Mouse (Mus musculus) heart, embryonic 14.5 days (tissue): ENCODE data around the gene Bcl9. TPM values are rescaled to one million over a fixed set of nuclear protein-coding genes. Genes with fewer than 3 reads are reported as not detected.

Source experiments
- ATAC-seq: fragments of 200-750 bp; cut with Nextera tagmentation; 2 replicates; pipeline ENCODE4 v1.8.0; 2017; ENCODE audit warnings: low read depth, moderate TSS enrichment; ENCODE audit not compliant: insufficient number of reproducible peaks, insufficient read depth, low FRiP score
- H3K27ac ChIP-seq, 2 experiments: fragments of 200-500 bp in 1 of 2; fragments of 300-500 bp in 1 of 2; sonication (generic) in 1 of 2; replicated peaks in 1 of 2; 2 replicates each; pipeline ENCODE4 v1.5.1; 2012 to 2014; ENCODE audit warnings: low read depth in 2 of 2, low read length in 2 of 2, control low read depth in 1 of 2, mild to moderate bottlenecking in 1 of 2, mixed read lengths in 1 of 2; ENCODE audit not compliant: control insufficient read depth in 1 of 2, insufficient read depth in 1 of 2
- H3K27me3 ChIP-seq: fragments of 300-500 bp; sonication (generic); 2 replicates; pipeline ENCODE4 v1.6.1; 2014; ENCODE audit warnings: mild to moderate bottlenecking, low read length, control low read depth; ENCODE audit not compliant: control insufficient read depth, insufficient read depth
- H3K36me3 ChIP-seq: fragments of 300-500 bp; sonication (generic); 2 replicates; pipeline ENCODE4 v1.6.1; 2014; ENCODE audit warnings: mild to moderate bottlenecking, control low read depth, low read length, mixed read lengths; ENCODE audit not compliant: control insufficient read depth, insufficient read depth
- H3K4me1 ChIP-seq, 2 experiments: fragments of 200-500 bp in 1 of 2; fragments of 300-500 bp in 1 of 2; sonication (generic) in 1 of 2; 2 replicates each; pipeline ENCODE4 v1.6.1; 2012 to 2014; ENCODE audit warnings: low read length in 2 of 2, control low read depth in 1 of 2, mixed read lengths in 1 of 2; ENCODE audit not compliant: control insufficient read depth in 2 of 2, insufficient read depth in 2 of 2
- H3K4me2 ChIP-seq: fragments of 300-500 bp; sonication (generic); 2 replicates; pipeline ENCODE4 v1.6.1; 2014; ENCODE audit warnings: mild to moderate bottlenecking, low read length
- H3K4me3 ChIP-seq, 2 experiments: fragments of 200-500 bp in 1 of 2; fragments of 300-500 bp in 1 of 2; sonication (generic) in 1 of 2; 2 replicates each; pipeline ENCODE4 v1.5.1; 2012 to 2014; ENCODE audit warnings: low read length in 2 of 2, mild to moderate bottlenecking in 2 of 2, control low read depth in 1 of 2, low read depth in 1 of 2, moderate library complexity in 1 of 2; ENCODE audit not compliant: control insufficient read depth in 1 of 2, insufficient read depth in 1 of 2
- H3K9ac ChIP-seq: fragments of 300-500 bp; sonication (generic); 2 replicates; pipeline ENCODE4 v1.6.1; 2014; ENCODE audit warnings: mild to moderate bottlenecking, low read length
- H3K9me3 ChIP-seq: fragments of 300-500 bp; sonication (generic); 2 replicates; pipeline ENCODE4 v1.6.1; 2016; ENCODE audit warnings: low read length, control low read depth; ENCODE audit not compliant: control insufficient read depth
- WGBS: fragments of 180-500 bp; shearing (Covaris S2); extraction: QIAGEN DNeasy Blood & Tissue Kit; methylation state at CpG from one replicate; pipeline ENCODE4 v1.1.7; 2014; 5-methylcytosine and 5-hydroxymethylcytosine counted together
- polyA plus RNA-seq: library from polyadenylated mRNA; unstranded; fragments of >200 nt; fragmentation: Nextera tagmentation; extraction: Ambion mirVana; gene quantifications from 2 replicates; pipeline ENCODE4 v1.2.1, GENCODE M21; 2014

Gene Bcl9
- polyA plus RNA-seq, 1 experiment from 2014 or later = 32.1 TPM

GRCm38 (mm10) chr3:97309748-97310536 is 12.2 kb upstream of the Bcl9 start:
- H3K36me3 ChIP-seq = no peaks in the 10 kb centered on the region
- H3K9ac ChIP-seq = peak overlapping the region; percentile 52; the same call in 1 of the 2 replicates
- no peak overlapping the region for H3K27ac ChIP-seq
- H3K4me2 ChIP-seq = peak overlapping the region; percentile 62
- peak overlapping the region in 1 of 2 experiments; percentile 17; a peak in 2 of 4 replicates for H3K4me3 ChIP-seq
- H3K4me1 ChIP-seq = peaks cover 8 to 9% of the 10 kb centered on the region in 2 experiments; a peak in 2 of 4 replicates
- no peaks in the 10 kb centered on the region for H3K27me3 ChIP-seq
- 5% methylated on average over 15 of the region's 16 CpGs for WGBS
- no peaks in the 10 kb centered on the region for H3K9me3 ChIP-seq
- no peak for ATAC-seq

GRCm38 (mm10) chr3:97308440-97308839 is 10.7 kb upstream of the Bcl9 start:
- Histone ChIP-seq H3K9ac (no peak overlapping the region), H3K4me3 (no peak overlapping the region), H3K27me3 (no peaks in the 10 kb centered on the region), H3K4me1 (peaks cover 8 to 9% of the 10 kb centered on the region in 2 experiments; a peak in 2 of 4 replicates), H3K27ac (no peak overlapping the region), H3K36me3 (no peaks in the 10 kb centered on the region), H3K4me2 (no peak overlapping the region), H3K9me3 (no peaks in the 10 kb centered on the region)
- 66% methylated on average over 2 of the region's 2 CpGs for WGBS
- no peak for ATAC-seq

- H3K4me3 ChIP-seq = no peak overlapping the region
- no peaks in the 10 kb centered on the region for H3K9me3 ChIP-seq
- H3K4me1 ChIP-seq = peaks cover 6 to 18% of the 10 kb centered on the region in 2 experiments; a peak in 3 of 4 replicates
- ATAC-seq = no peak
- no peaks in the 10 kb centered on the region for H3K27me3 ChIP-seq
- H3K9ac ChIP-seq = no peak overlapping the region
- H3K4me2 ChIP-seq = no peak overlapping the region
- H3K27ac ChIP-seq = no peak overlapping the region
- 88% methylated on average over 4 of the region's 4 CpGs for WGBS
- no peaks in the 10 kb centered on the region for H3K36me3 ChIP-seq
Observed at GRCm38 (mm10) chr3:97305907-97306306, 8.2 kb upstream of the Bcl9 start.

- Histone ChIP-seq H3K4me1 (peaks cover 11 to 15% of the 10 kb centered on the region in 2 experiments), H3K4me2 (no peak overlapping the region), H3K36me3 (no peaks in the 10 kb centered on the region), H3K9me3 (no peaks in the 10 kb centered on the region), H3K9ac (no peak overlapping the region), H3K27ac (no peak overlapping the region), H3K4me3 (no peak overlapping the region), H3K27me3 (no peaks in the 10 kb centered on the region)
- no peak for ATAC-seq
- WGBS = 43% methylated on average over 7 of the region's 7 CpGs
Observed at GRCm38 (mm10) chr3:97301586-97301985, 3.9 kb upstream of the Bcl9 start.

- Histone ChIP-seq H3K27ac (no peak overlapping the region), H3K4me1 (peaks cover 13 to 25% of the 10 kb centered on the region in 2 experiments), H3K9me3 (no peaks in the 10 kb centered on the region), H3K4me3 (no peak overlapping the region), H3K9ac (no peak overlapping the region), H3K36me3 (no peaks in the 10 kb centered on the region), H3K27me3 (no peaks in the 10 kb centered on the region), H3K4me2 (no peak overlapping the region)
- no peak for ATAC-seq
- 75% methylated on average over 7 of the region's 7 CpGs for WGBS
Observed at GRCm38 (mm10) chr3:97300370-97300769, 2.7 kb upstream of the Bcl9 start.

GRCm38 (mm10) chr3:97299885-97300284 is 2.2 kb upstream of the Bcl9 start:
- Histone ChIP-seq H3K4me3 (no peak overlapping the region), H3K36me3 (no peaks in the 10 kb centered on the region), H3K4me1 (peaks cover 16 to 30% of the 10 kb centered on the region in 2 experiments), H3K27ac (no peak overlapping the region), H3K4me2 (no peak overlapping the region), H3K9ac (no peak overlapping the region), H3K27me3 (no peaks in the 10 kb centered on the region), H3K9me3 (no peaks in the 10 kb centered on the region)
- no peak for ATAC-seq

- H3K4me2 ChIP-seq = peak overlapping the region; percentile 89
- WGBS = 24% methylated on average over 9 of the region's 10 CpGs
Observed at GRCm38 (mm10) chr3:97298856-97299465, 1.2 kb upstream of the Bcl9 start.

More at GRCm38 (mm10) chr3:97298856-97299465, 1.2 kb upstream of the Bcl9 start:
- Histone ChIP-seq H3K4me3 (peak overlapping the region in 1 of 2 experiments; percentile 81; a peak in 2 of 4 replicates), H3K9me3 (no peaks in the 10 kb centered on the region), H3K4me1 (peaks cover 16 to 33% of the 10 kb centered on the region in 2 experiments), H3K27ac (peak overlapping the region; percentile 56 to 96), H3K9ac (peak overlapping the region; percentile 94), H3K27me3 (no peaks in the 10 kb centered on the region), H3K36me3 (no peaks in the 10 kb centered on the region)
- ATAC-seq = 0 out of 2 replicates have a peak, but pooled peaks have one; percentile 27
